Mouse (Mus musculus): ENCODE results near the gene Masp2. TPM values are rescaled to one million over a fixed set of nuclear protein-coding genes. Genes with fewer than 3 reads are reported as not detected.

Gene Masp2
- polyA plus RNA-seq, 1 experiment from 2014 or later = 0.36 TPM

GRCm38 (mm10) chr4:148604141-148604540 is 1.8 kb downstream of the Masp2 start:
- H3K9me3 ChIP-seq (ENCODE audit: control insufficient read depth, low read length) = no peaks in the 10 kb centered on the region
- H3K27me3 ChIP-seq (ENCODE audit: control insufficient read depth, insufficient read depth, low read length) = no peaks in the 10 kb centered on the region
- peaks cover under 1% of the 10 kb centered on the region; the same call in 1 of the 2 replicates for H3K36me3 ChIP-seq (ENCODE audit: control insufficient read depth, insufficient read depth, low read length)
- H3K4me3 ChIP-seq (ENCODE audit: low read depth, low read length) = no peak overlapping the region
- H3K27ac ChIP-seq (ENCODE audit: low read depth, low read length) = no peak overlapping the region
- 75% methylated on average over 7 of the region's 7 CpGs for WGBS
- ATAC-seq (replicated peaks; ENCODE audit: low FRiP score) = no peak
- DNase-seq (ENCODE audit: low spot score) = no peak
- H3K9ac ChIP-seq (ENCODE audit: low read length) = no peak overlapping the region
- no peak overlapping the region for H3K4me2 ChIP-seq (ENCODE audit: low read depth, low read length, severe bottlenecking)
- no peaks in the 10 kb centered on the region for H3K4me1 ChIP-seq (replicated peaks; ENCODE audit: control insufficient read depth, insufficient read depth, low read length)

GRCm38 (mm10) chr4:148604541-148605165 is 2.3 kb downstream of the Masp2 start:
- no peak overlapping the region for H3K27ac ChIP-seq (ENCODE audit: low read depth, low read length)
- no peak overlapping the region for H3K4me3 ChIP-seq (ENCODE audit: low read depth, low read length)
- no peak overlapping the region for H3K4me2 ChIP-seq (ENCODE audit: low read depth, low read length, severe bottlenecking)
- H3K27me3 ChIP-seq (ENCODE audit: control insufficient read depth, insufficient read depth, low read length) = no peaks in the 10 kb centered on the region
- no peaks in the 10 kb centered on the region for H3K36me3 ChIP-seq (ENCODE audit: control insufficient read depth, insufficient read depth, low read length)
- WGBS = 90% methylated on average over 3 of the region's 3 CpGs
- no peaks in the 10 kb centered on the region for H3K4me1 ChIP-seq (replicated peaks; ENCODE audit: control insufficient read depth, insufficient read depth, low read length)
- ATAC-seq (replicated peaks; ENCODE audit: low FRiP score) = peak; percentile 28; the same call in 1 of the 2 replicates
- H3K9ac ChIP-seq (ENCODE audit: low read length) = no peak overlapping the region
- DNase-seq (ENCODE audit: low spot score) = peak; percentile 82
- H3K9me3 ChIP-seq (ENCODE audit: control insufficient read depth, low read length) = no peaks in the 10 kb centered on the region

- peaks cover 2% of the 10 kb centered on the region; the same call in 1 of the 2 replicates for H3K36me3 ChIP-seq (ENCODE audit: control insufficient read depth, insufficient read depth, low read length)
- no peak overlapping the region for H3K4me3 ChIP-seq (ENCODE audit: low read depth, low read length)
- 35% methylated on average over 5 of the region's 5 CpGs for WGBS
- peak; percentile 83 for DNase-seq (ENCODE audit: low spot score)
- no peak overlapping the region for H3K4me2 ChIP-seq (ENCODE audit: low read depth, low read length, severe bottlenecking)
- no peak overlapping the region for H3K9ac ChIP-seq (ENCODE audit: low read length)
- no peaks in the 10 kb centered on the region for H3K9me3 ChIP-seq (ENCODE audit: control insufficient read depth, low read length)
- no peaks in the 10 kb centered on the region for H3K27me3 ChIP-seq (ENCODE audit: control insufficient read depth, insufficient read depth, low read length)
- H3K27ac ChIP-seq (ENCODE audit: low read depth, low read length) = no peak overlapping the region
- 0 out of 2 replicates have a peak, but pooled peaks have one; percentile 52 for ATAC-seq (replicated peaks; ENCODE audit: low FRiP score)
- H3K4me1 ChIP-seq (replicated peaks; ENCODE audit: control insufficient read depth, insufficient read depth, low read length) = no peaks in the 10 kb centered on the region
These were observed 5.4 kb downstream of the Masp2 start for GRCm38 (mm10) chr4:148607758-148608157.

GRCm38 (mm10) chr4:148609805-148610204 is 7.5 kb downstream of the Masp2 start:
- H3K4me2 ChIP-seq (ENCODE audit: low read depth, low read length, severe bottlenecking) = no peak overlapping the region
- ATAC-seq (replicated peaks; ENCODE audit: low FRiP score) (no peak), DNase-seq (ENCODE audit: low spot score) (peak; percentile 42)
- peaks cover 2% of the 10 kb centered on the region; the same call in 1 of the 2 replicates for H3K36me3 ChIP-seq (ENCODE audit: control insufficient read depth, insufficient read depth, low read length)
- H3K9ac ChIP-seq (ENCODE audit: low read length) = no peak overlapping the region
- 87% methylated on average over 5 of the region's 5 CpGs for WGBS
- no peaks in the 10 kb centered on the region for H3K9me3 ChIP-seq (ENCODE audit: control insufficient read depth, low read length)
- no peaks in the 10 kb centered on the region; the same call in 1 of the 2 replicates for H3K4me1 ChIP-seq (replicated peaks; ENCODE audit: control insufficient read depth, insufficient read depth, low read length)
- no peaks in the 10 kb centered on the region for H3K27me3 ChIP-seq (ENCODE audit: control insufficient read depth, insufficient read depth, low read length)
- H3K4me3 ChIP-seq (ENCODE audit: low read depth, low read length) = no peak overlapping the region
- H3K27ac ChIP-seq (ENCODE audit: low read depth, low read length) = no peak overlapping the region

- no peak overlapping the region for H3K27ac ChIP-seq (ENCODE audit: low read depth, low read length)
- peaks cover 7% of the 10 kb centered on the region; the same call in 1 of the 2 replicates for H3K36me3 ChIP-seq (ENCODE audit: control insufficient read depth, insufficient read depth, low read length)
- no peak overlapping the region for H3K4me3 ChIP-seq (ENCODE audit: low read depth, low read length)
- ATAC-seq (replicated peaks; ENCODE audit: low FRiP score) (no peak), DNase-seq (ENCODE audit: low spot score) (no peak)
- WGBS = 81% methylated on average over 5 of the region's 5 CpGs
- H3K9me3 ChIP-seq (ENCODE audit: control insufficient read depth, low read length) = no peaks in the 10 kb centered on the region
- no peak overlapping the region for H3K9ac ChIP-seq (ENCODE audit: low read length)
- no peaks in the 10 kb centered on the region; the same call in 1 of the 2 replicates for H3K4me1 ChIP-seq (replicated peaks; ENCODE audit: control insufficient read depth, insufficient read depth, low read length)
- H3K27me3 ChIP-seq (ENCODE audit: control insufficient read depth, insufficient read depth, low read length) = no peaks in the 10 kb centered on the region
- no peak overlapping the region for H3K4me2 ChIP-seq (ENCODE audit: low read depth, low read length, severe bottlenecking)
These were observed 8.4 kb downstream of the Masp2 start for GRCm38 (mm10) chr4:148610631-148611364.

- 74% methylated on average over 4 of the region's 4 CpGs for WGBS
- ATAC-seq (replicated peaks; ENCODE audit: low FRiP score) (no peak), DNase-seq (ENCODE audit: low spot score) (no peak)
- no peaks in the 10 kb centered on the region; the same call in 1 of the 2 replicates for H3K4me1 ChIP-seq (replicated peaks; ENCODE audit: control insufficient read depth, insufficient read depth, low read length)
- no peak overlapping the region for H3K27ac ChIP-seq (ENCODE audit: low read depth, low read length)
- no peak overlapping the region for H3K4me3 ChIP-seq (ENCODE audit: low read depth, low read length)
- no peak overlapping the region for H3K9ac ChIP-seq (ENCODE audit: low read length)
- no peaks in the 10 kb centered on the region for H3K9me3 ChIP-seq (ENCODE audit: control insufficient read depth, low read length)
- H3K4me2 ChIP-seq (ENCODE audit: low read depth, low read length, severe bottlenecking) = no peak overlapping the region
- H3K36me3 ChIP-seq (ENCODE audit: control insufficient read depth, insufficient read depth, low read length) = peaks cover 7% of the 10 kb centered on the region; the same call in 1 of the 2 replicates
- H3K27me3 ChIP-seq (ENCODE audit: control insufficient read depth, insufficient read depth, low read length) = no peaks in the 10 kb centered on the region
These were observed 10.2 kb downstream of the Masp2 start for GRCm38 (mm10) chr4:148612557-148612956.

GRCm38 (mm10) chr4:148613738-148614137 is 11.4 kb downstream of the Masp2 start:
- WGBS = 72% methylated on average over 9 of the region's 9 CpGs
- Histone ChIP-seq H3K4me1 (replicated peaks; ENCODE audit: control insufficient read depth, insufficient read depth, low read length) (no peaks in the 10 kb centered on the region; the same call in 1 of the 2 replicates), H3K9ac (ENCODE audit: low read length) (no peak overlapping the region), H3K4me2 (ENCODE audit: low read depth, low read length, severe bottlenecking) (no peak overlapping the region), H3K27ac (ENCODE audit: low read depth, low read length) (no peak overlapping the region), H3K9me3 (ENCODE audit: control insufficient read depth, low read length) (no peaks in the 10 kb centered on the region), H3K27me3 (ENCODE audit: control insufficient read depth, insufficient read depth, low read length) (no peaks in the 10 kb centered on the region), H3K36me3 (ENCODE audit: control insufficient read depth, insufficient read depth, low read length) (peaks cover 13% of the 10 kb centered on the region), H3K4me3 (ENCODE audit: low read depth, low read length) (no peak overlapping the region)
- ATAC-seq (replicated peaks; ENCODE audit: low FRiP score) = no peak
- DNase-seq (ENCODE audit: low spot score) = peak; percentile 41

GRCm38 (mm10) chr4:148619805-148620204 is 17.5 kb downstream of the Masp2 start:
- Histone ChIP-seq H3K36me3 (ENCODE audit: control insufficient read depth, insufficient read depth, low read length) (peaks cover 46% of the 10 kb centered on the region), H3K9me3 (ENCODE audit: control insufficient read depth, low read length) (no peaks in the 10 kb centered on the region), H3K27me3 (ENCODE audit: control insufficient read depth, insufficient read depth, low read length) (no peaks in the 10 kb centered on the region), H3K4me3 (ENCODE audit: low read depth, low read length) (no peak overlapping the region), H3K4me1 (replicated peaks; ENCODE audit: control insufficient read depth, insufficient read depth, low read length) (no peaks in the 10 kb centered on the region), H3K27ac (ENCODE audit: low read depth, low read length) (no peak overlapping the region), H3K9ac (ENCODE audit: low read length) (no peak overlapping the region), H3K4me2 (ENCODE audit: low read depth, low read length, severe bottlenecking) (no peak overlapping the region)
- 89% methylated on average over 1 of the region's 1 CpGs for WGBS
- ATAC-seq (replicated peaks; ENCODE audit: low FRiP score) (no peak), DNase-seq (ENCODE audit: low spot score) (no peak)
